Mouse (Mus musculus): ENCODE results near the gene Ctsw. TPM values are rescaled to one million over a fixed set of nuclear protein-coding genes. Genes with fewer than 3 reads are reported as not detected.

Ctsw gene
- 1.5 TPM for polyA plus RNA-seq (2014; fragmentation: Illumina TruSeq; extraction: RNeasy Lipid Tissue Mini Kit (QIAGEN cat#74804); ENCODE audit: low read depth, low replicate concordance)

DNA sequence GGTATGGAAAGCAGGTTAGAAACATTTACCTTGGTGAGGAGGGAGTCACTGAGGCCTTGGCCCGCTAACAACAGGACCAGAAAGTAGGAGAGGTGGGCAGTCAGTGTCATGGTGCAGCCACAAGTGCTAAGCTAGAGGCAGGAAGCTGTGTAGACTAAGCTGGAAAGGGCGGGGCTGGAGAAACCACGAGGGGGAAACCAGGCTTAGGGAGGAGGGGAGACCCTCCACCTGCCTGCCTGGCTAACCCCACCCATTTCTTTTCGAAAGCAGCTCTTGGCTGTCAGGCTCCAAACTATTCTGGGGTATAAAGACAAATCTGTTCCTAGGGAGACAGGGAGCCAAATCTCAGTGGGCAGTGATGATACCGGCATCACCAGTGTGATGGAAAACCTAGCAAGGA, at the start of gene Ctsw:
Ctsw (minus strand) TSS at position 134 of the 400 bp plus-strand sequence.

DNA sequence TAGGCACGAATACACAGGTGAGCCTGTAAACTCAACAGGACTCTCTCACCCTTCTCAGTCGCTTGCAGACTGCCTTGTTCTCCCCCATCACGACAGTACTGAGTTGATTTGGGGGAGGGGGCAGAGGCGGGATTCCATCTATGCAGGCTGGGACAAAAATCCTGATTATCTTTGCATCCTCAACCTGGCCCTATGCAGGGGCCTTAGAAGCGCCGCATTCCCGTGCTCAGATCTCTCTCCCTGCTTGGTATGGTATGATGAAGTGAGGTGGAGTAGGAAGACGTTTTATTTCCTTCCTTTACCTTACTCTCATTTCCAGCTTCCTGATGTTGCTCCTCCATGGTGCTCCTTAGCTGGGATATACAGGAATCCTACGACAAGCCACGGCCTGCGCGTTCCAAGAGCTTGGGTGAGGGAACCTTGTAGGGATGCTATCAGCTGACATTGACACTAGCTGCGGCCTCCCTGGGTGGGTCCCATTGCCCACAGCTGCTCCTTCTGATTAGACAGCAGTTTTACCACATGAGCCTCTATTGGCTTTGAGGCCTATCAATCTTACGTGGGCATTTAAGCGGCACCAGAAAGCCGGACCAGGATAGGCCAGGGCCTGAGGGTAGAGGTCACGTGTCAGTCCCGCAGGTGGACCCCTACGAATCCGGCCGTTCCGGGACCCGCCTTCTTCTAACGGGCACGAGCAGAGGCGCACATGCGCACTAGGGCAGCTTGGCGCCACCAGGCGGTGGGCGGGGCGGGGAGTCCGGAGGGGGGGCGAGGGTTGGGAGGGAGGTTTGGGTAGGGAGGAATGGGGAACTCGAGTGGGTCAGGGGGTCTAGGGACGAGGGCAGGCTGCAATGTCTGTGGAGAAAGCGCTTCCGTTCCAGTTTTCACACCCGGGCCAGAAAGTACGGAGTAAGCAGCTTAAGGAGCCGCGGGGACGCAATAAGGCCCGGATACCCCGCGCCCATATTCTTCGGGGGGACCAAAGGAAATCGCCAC, 42.0 kb upstream of the Ctsw start, which contains the start of gene Snx32:
Snx32 (minus strand) TSS at position 508 of the 996 bp plus-strand sequence.

DNA sequence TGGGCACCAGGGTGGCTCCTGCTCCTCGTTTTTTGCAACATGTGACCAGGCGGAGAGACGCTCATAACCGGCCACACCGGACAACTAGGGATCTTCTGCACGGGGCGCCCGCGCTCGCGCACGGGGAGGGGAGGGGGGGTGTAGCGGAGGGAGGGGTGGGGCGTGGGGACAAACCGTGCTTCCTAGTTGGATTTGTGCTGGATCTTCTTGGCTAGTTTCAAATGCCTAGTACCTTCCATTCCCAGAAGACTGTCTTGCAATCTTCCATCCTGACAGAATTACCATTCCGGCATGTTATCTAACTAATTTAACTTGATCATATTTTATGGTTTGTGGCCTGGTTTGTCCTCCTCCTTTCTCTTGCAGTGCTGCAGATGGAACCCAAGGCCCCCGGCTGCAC, 35.4 kb upstream of the Ctsw start, which contains the start of gene 1700020D05Rik:
1700020D05Rik (minus strand) TSS at position 101 of the 400 bp plus-strand sequence.

DNA sequence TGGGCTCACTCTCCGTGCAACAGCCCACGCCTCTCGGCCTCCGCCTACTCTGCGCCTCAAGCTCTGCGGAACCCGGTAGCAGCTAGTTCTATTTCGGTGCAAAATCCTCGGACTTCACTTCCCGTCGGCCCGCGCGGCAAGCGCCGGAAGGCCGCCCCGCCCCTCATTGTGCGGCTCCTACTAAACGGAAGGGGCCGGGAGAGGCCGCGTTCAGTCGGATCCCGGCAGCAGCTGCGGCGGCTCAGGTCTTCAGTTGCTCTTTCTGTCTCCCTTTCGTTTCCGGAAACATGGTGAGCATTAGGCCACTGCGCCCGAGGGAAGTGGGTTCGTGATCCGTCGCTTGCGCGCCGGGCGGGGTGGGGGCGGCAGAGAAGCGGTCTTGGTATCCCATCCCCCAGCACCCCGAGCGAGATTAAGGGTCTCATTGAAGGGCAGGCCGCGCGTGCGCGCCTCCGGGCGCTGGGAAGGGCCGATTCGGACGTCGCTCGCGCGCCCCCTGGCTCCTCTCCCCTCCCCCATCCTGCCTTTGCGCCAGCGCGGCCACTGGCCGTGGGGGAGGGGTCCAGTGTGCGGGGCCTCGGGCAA, 22.1 kb upstream of the Ctsw start, which contains the start of gene Cfl1:
Cfl1 (plus strand) TSS at position 143 of the 585 bp plus-strand sequence.

DNA sequence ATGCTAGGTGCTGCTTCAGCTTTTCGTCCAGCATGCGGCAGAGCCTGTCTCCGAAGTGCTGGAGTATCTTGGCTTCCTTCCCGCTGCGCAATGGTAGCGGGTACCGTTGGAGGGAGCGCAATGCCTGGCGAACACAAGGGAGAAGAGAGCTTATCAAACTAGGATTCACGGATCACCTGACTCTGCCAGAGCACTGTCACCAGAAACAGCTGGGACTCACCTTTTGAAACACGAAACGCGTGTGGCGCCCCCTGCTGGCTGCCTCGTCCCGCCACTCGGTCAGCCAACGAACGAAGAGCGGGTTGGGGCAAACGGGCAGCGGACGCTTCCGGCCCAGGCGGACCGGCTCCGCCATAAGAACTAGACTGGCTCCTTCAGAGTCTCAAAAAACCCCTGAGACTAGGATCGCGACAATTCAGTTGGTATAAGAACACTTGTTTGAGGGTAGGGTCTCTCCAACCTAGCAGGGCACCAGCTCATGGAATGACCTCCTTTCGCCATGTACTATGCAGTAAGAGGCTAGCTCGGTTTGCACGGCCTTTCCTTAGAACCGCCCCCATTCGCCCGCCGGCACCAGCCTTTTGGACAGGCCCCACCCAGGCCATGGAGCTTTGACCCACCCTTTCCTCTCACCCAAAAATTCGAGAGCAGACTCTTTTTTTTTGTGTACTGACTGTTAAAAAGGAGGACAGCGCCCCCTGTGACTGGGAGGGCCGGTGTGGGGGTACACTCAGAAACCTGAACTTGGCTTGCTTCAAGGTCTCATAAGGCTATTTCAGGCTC, 19.7 kb upstream of the Ctsw start, which contains the start of gene Mus81:
Mus81 (minus strand) TSS at position 635 of the 783 bp plus-strand sequence.

DNA sequence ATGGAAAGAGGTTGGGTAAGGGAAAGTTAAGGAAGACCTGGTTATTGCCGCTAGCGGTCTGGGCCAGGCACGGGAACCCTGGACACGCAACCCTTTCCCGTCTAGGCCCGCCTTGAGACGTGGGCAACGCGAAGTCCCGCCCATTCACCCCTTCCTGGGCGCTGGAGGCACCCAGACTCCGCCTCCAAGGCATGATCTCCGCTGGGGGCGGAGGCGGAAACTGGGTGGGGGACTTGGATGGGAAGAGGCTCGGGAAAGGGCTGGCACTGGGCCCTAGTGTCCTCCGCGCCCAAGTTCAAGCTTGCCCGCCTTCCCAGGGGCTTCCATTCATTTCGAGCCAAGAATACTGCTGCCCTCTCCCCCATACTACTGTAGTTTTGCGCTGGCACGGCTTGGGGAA, 5.4 kb upstream of the Ctsw start, which contains the start of gene Efemp2:
Efemp2 (plus strand) TSS at position 235 of the 400 bp plus-strand sequence.

DNA sequence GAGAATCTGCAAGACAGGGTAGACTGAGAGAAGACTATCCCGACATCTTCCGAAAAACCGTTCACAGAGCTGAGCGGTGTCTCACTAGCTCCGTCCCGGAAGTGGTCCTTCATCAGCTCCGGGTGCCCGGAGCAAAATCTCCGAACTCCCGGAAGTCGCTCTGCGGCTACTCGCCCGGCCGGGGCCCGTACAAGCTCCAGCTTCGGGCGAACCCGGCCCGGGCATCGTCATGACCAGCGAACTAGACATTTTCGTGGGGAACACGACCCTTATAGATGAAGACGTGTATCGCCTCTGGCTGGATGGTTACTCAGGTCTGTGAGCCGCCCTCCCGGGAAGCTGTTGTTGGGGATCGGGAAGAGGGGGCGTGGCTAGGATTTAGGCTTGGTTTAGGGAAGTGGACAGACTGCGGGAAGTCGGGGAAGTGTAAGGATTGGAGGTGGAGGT, 7.8 kb downstream of the Ctsw start, which contains the start of gene Fibp:
Fibp (plus strand) TSS at position 151 of the 447 bp plus-strand sequence.

DNA sequence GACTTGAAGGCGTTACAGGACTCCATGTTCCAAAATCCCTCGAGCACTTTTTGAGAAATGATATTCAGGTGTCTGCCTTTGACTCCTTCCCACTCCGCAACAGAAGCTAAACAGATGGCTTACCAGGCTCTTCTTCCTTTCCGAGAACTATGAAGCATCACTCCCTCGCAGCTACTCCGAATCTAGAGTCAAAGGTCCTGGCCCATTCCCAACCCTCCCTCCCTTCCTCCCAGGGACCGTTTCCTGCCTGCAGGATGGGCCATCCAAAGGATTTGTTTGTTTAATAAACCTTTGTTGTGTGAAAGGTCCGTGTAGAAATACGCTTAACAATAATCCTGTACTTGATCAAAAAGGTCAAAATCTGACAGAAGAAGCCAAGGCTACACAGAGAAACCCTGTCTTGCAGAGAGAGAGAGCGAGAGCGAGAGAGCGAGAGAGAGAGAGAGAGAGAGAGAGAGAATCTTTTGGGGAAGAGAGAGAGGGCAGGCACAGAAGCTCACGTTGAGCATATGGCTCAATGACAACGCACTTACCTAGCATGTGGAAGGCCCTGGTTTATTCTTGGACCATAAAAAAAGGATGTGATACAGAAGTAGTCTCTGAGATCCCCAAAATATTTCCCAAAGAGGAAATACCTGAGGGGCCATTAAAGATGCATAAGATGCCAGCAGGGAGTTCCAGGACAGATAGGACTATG, 10.4 kb downstream of the Ctsw start, which contains the start of gene Ccdc85b:
Ccdc85b (minus strand) TSS at position 149 of the 697 bp plus-strand sequence.

DNA sequence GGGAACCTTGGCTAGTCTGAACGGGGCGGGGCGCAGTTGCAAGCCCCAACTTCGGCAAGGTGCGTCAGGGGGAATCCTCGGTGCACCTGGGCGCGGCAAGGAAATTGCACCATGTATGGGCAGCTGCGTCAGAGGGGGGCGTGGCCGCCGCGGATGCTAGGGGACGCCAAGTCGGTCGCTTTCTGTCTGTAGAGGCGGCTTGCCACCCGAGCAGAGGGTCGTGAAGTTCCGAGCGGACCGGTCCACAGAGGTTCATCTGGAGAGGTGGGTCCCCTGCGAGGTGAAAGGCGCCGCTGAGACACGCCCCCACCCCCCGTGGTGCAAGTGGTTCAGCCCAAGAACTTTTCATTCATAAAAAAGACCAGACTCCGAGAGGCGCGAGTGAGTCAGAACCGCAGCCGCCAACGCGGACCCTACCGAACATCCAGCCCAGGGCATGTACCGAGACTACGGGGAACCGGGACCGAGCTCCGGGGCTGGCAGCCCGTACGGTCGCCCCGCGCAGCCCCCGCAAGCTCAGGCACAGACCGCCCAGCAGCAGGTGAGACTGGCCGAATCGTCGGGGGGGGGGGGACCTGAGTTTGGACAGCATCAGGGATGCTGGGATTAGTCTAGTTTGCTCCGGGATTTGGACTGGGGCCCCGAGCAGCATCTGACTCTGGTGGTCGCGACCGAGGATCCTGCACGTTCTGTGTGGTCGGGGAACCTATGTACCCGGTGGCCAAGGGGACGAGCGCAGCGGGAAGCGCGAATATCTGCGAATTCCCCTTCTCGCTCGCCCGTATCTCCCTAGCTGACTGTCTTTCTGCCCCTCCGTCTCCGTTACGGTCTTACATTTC, 20.6 kb downstream of the Ctsw start, which contains the start of gene Fosl1:
Fosl1 (plus strand) TSS at position 33 of the 839 bp plus-strand sequence.

DNA sequence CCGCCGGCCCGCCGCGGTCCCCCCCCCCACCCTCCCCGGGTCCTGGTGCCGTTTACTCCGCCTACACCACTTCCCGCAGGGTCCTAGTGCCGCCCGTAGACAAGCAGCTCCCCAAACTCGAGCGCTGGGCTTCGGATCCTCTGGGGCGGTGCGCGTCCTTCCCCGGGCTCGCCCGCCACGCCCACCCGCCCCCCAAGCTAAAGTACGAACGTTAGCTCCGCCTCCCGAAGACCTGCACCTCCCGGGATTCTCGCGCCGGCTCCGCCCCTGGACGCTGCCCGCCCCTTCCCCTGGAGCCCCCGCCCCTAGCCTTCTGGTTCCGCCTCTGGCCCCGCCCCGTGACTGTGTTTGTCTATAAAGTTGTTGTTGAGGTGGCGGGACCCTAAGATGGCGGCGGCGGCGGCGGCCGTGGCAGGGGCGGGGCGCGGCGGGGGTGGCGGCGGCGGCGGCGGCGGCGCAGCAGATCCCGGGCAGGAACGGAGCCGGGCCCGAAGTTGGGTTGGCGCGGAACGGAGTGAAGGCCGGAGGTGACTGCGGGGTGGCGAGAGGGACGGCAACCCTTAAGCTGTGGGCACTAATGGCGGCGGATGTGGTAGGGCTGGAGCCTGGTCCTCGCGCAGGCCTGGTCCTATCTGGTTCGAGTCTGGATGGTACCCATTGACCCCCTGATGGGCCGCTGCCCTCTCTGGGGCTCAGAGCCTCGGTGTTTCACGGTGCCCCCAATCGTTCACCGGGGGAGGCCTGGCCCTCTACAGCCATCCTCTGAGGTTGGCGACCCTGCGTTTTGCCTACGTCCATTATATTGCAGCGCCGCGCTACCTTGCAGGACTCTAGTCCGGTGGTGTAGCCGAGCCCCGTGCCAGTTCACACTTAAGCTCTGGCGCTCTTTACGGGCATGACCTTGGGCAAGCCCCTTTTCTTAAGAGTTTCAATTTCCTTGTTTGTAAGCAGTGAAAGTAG, 43.2 kb downstream of the Ctsw start, which contains the start of the genes Drap1 and AI837181:
Drap1 (minus strand) TSS at position 198 of the 960 bp plus-strand sequence.
AI837181 (plus strand) TSS at position 363 of the 960 bp plus-strand sequence.

Other genes with a start within 250 kb of the Ctsw start
- 21.5 TPM for gene Pacs1, start 195.4 kb downstream of the Ctsw start, polyA plus RNA-seq (2014; fragmentation: Illumina TruSeq; extraction: RNeasy Lipid Tissue Mini Kit (QIAGEN cat#74804); ENCODE audit: low read depth, low replicate concordance)
- 105 TPM for gene Sf3b2, start 173.1 kb downstream of the Ctsw start, polyA plus RNA-seq (2014; fragmentation: Illumina TruSeq; extraction: RNeasy Lipid Tissue Mini Kit (QIAGEN cat#74804); ENCODE audit: low read depth, low replicate concordance)
- gene Gal3st3, start 170.2 kb downstream of the Ctsw start, polyA plus RNA-seq (2014; fragmentation: Illumina TruSeq; extraction: RNeasy Lipid Tissue Mini Kit (QIAGEN cat#74804); ENCODE audit: low read depth, low replicate concordance), result 0.60 TPM
- 2.0 TPM for gene Catsper1, start 132.8 kb downstream of the Ctsw start, polyA plus RNA-seq (2014; fragmentation: Illumina TruSeq; extraction: RNeasy Lipid Tissue Mini Kit (QIAGEN cat#74804); ENCODE audit: low read depth, low replicate concordance)
- 11.8 TPM for gene Cst6, start 118.9 kb downstream of the Ctsw start, polyA plus RNA-seq (2014; fragmentation: Illumina TruSeq; extraction: RNeasy Lipid Tissue Mini Kit (QIAGEN cat#74804); ENCODE audit: low read depth, low replicate concordance)
- gene Eif1ad, start 101.8 kb downstream of the Ctsw start, polyA plus RNA-seq (2014; fragmentation: Illumina TruSeq; extraction: RNeasy Lipid Tissue Mini Kit (QIAGEN cat#74804); ENCODE audit: low read depth, low replicate concordance), result 22.2 TPM
- 85.8 TPM for gene Banf1, start 101.3 kb downstream of the Ctsw start, polyA plus RNA-seq (2014; fragmentation: Illumina TruSeq; extraction: RNeasy Lipid Tissue Mini Kit (QIAGEN cat#74804); ENCODE audit: low read depth, low replicate concordance)
- 49.0 TPM for gene Sart1, start 79.8 kb downstream of the Ctsw start, polyA plus RNA-seq (2014; fragmentation: Illumina TruSeq; extraction: RNeasy Lipid Tissue Mini Kit (QIAGEN cat#74804); ENCODE audit: low read depth, low replicate concordance)
- 4.2 TPM for gene Tsga10ip, start 66.0 kb downstream of the Ctsw start, polyA plus RNA-seq (2014; fragmentation: Illumina TruSeq; extraction: RNeasy Lipid Tissue Mini Kit (QIAGEN cat#74804); ENCODE audit: low read depth, low replicate concordance)
- gene Drap1, start 43.5 kb downstream of the Ctsw start, polyA plus RNA-seq (2014; fragmentation: Illumina TruSeq; extraction: RNeasy Lipid Tissue Mini Kit (QIAGEN cat#74804); ENCODE audit: low read depth, low replicate concordance), result 252 TPM
- gene AI837181, start 43.4 kb downstream of the Ctsw start, polyA plus RNA-seq (2014; fragmentation: Illumina TruSeq; extraction: RNeasy Lipid Tissue Mini Kit (QIAGEN cat#74804); ENCODE audit: low read depth, low replicate concordance), result 45.5 TPM
- gene Fosl1, start 21.0 kb downstream of the Ctsw start, polyA plus RNA-seq (2014; fragmentation: Illumina TruSeq; extraction: RNeasy Lipid Tissue Mini Kit (QIAGEN cat#74804); ENCODE audit: low read depth, low replicate concordance), result 0.51 TPM
- gene Ccdc85b, start 10.6 kb downstream of the Ctsw start, polyA plus RNA-seq (2014; fragmentation: Illumina TruSeq; extraction: RNeasy Lipid Tissue Mini Kit (QIAGEN cat#74804); ENCODE audit: low read depth, low replicate concordance), result 7.1 TPM
- 53.3 TPM for gene Fibp, start 7.9 kb downstream of the Ctsw start, polyA plus RNA-seq (2014; fragmentation: Illumina TruSeq; extraction: RNeasy Lipid Tissue Mini Kit (QIAGEN cat#74804); ENCODE audit: low read depth, low replicate concordance)
- 41.4 TPM for gene Efemp2, start 5.4 kb upstream of the Ctsw start, polyA plus RNA-seq (2014; fragmentation: Illumina TruSeq; extraction: RNeasy Lipid Tissue Mini Kit (QIAGEN cat#74804); ENCODE audit: low read depth, low replicate concordance)
- 45.1 TPM for gene Mus81, start 19.9 kb upstream of the Ctsw start, polyA plus RNA-seq (2014; fragmentation: Illumina TruSeq; extraction: RNeasy Lipid Tissue Mini Kit (QIAGEN cat#74804); ENCODE audit: low read depth, low replicate concordance)
- gene Cfl1, start 21.9 kb upstream of the Ctsw start, polyA plus RNA-seq (2014; fragmentation: Illumina TruSeq; extraction: RNeasy Lipid Tissue Mini Kit (QIAGEN cat#74804); ENCODE audit: low read depth, low replicate concordance), result 533 TPM
- gene 1700020D05Rik, start 35.3 kb upstream of the Ctsw start, polyA plus RNA-seq (2014; fragmentation: Illumina TruSeq; extraction: RNeasy Lipid Tissue Mini Kit (QIAGEN cat#74804); ENCODE audit: low read depth, low replicate concordance), result 6.2 TPM
- gene Snx32, start 42.0 kb upstream of the Ctsw start, polyA plus RNA-seq (2014; fragmentation: Illumina TruSeq; extraction: RNeasy Lipid Tissue Mini Kit (QIAGEN cat#74804); ENCODE audit: low read depth, low replicate concordance), result 18.9 TPM
- 2.1 TPM for gene Ovol1, start 92.1 kb upstream of the Ctsw start, polyA plus RNA-seq (2014; fragmentation: Illumina TruSeq; extraction: RNeasy Lipid Tissue Mini Kit (QIAGEN cat#74804); ENCODE audit: low read depth, low replicate concordance)
- gene Ap5b1, start 99.5 kb upstream of the Ctsw start, polyA plus RNA-seq (2014; fragmentation: Illumina TruSeq; extraction: RNeasy Lipid Tissue Mini Kit (QIAGEN cat#74804); ENCODE audit: low read depth, low replicate concordance), result 5.9 TPM
- 47.8 TPM for gene Rnaseh2c, start 133.4 kb upstream of the Ctsw start, polyA plus RNA-seq (2014; fragmentation: Illumina TruSeq; extraction: RNeasy Lipid Tissue Mini Kit (QIAGEN cat#74804); ENCODE audit: low read depth, low replicate concordance)
- gene Kat5, start 141.7 kb upstream of the Ctsw start, polyA plus RNA-seq (2014; fragmentation: Illumina TruSeq; extraction: RNeasy Lipid Tissue Mini Kit (QIAGEN cat#74804); ENCODE audit: low read depth, low replicate concordance), result 43.1 TPM
- 47.9 TPM for gene Rela, start 169.0 kb upstream of the Ctsw start, polyA plus RNA-seq (2014; fragmentation: Illumina TruSeq; extraction: RNeasy Lipid Tissue Mini Kit (QIAGEN cat#74804); ENCODE audit: low read depth, low replicate concordance)
- 23.3 TPM for gene Sipa1, start 195.2 kb upstream of the Ctsw start, polyA plus RNA-seq (2014; fragmentation: Illumina TruSeq; extraction: RNeasy Lipid Tissue Mini Kit (QIAGEN cat#74804); ENCODE audit: low read depth, low replicate concordance)
- gene Map3k11, start 220.2 kb upstream of the Ctsw start, polyA plus RNA-seq (2014; fragmentation: Illumina TruSeq; extraction: RNeasy Lipid Tissue Mini Kit (QIAGEN cat#74804); ENCODE audit: low read depth, low replicate concordance), result 28.7 TPM
- gene Pcnx3, start 220.4 kb upstream of the Ctsw start, polyA plus RNA-seq (2014; fragmentation: Illumina TruSeq; extraction: RNeasy Lipid Tissue Mini Kit (QIAGEN cat#74804); ENCODE audit: low read depth, low replicate concordance), result 48.3 TPM
- 0.48 TPM for gene Kcnk7, start 235.9 kb upstream of the Ctsw start, polyA plus RNA-seq (2014; fragmentation: Illumina TruSeq; extraction: RNeasy Lipid Tissue Mini Kit (QIAGEN cat#74804); ENCODE audit: low read depth, low replicate concordance)